Mouse (Mus musculus) midbrain, embryonic 14.5 days (tissue): ENCODE measurements around the gene Fbxl13. TPM values are rescaled to one million over a fixed set of nuclear protein-coding genes. Genes with fewer than 3 reads are reported as not detected.

Experiments used
- ATAC-seq: fragments of 200-750 bp; cut with Nextera tagmentation; 2 replicates; pipeline ENCODE4 v1.8.0; 2017; ENCODE audit warnings: moderate number of reproducible peaks, moderate library complexity; ENCODE audit not compliant: low FRiP score, low TSS enrichment
- DNase-seq: peaks from one replicate; pipeline ENCODE4 v3.0.0-alpha.2; 2015
- H3K27ac ChIP-seq: fragments of 300-500 bp; sonication (generic); replicated peaks from 2 replicates; pipeline ENCODE4 v1.5.1; 2014; ENCODE audit warnings: mild to moderate bottlenecking, low read depth, low read length, moderate library complexity
- H3K27me3 ChIP-seq: fragments of 300-500 bp; sonication (generic); 2 replicates; pipeline ENCODE4 v1.6.1; 2014; ENCODE audit warnings: low read length, control low read depth, mixed read lengths; ENCODE audit not compliant: control insufficient read depth, insufficient read depth
- H3K36me3 ChIP-seq: fragments of 300-500 bp; sonication (generic); 2 replicates; pipeline ENCODE4 v1.6.1; 2014; ENCODE audit warnings: low read length, control low read depth; ENCODE audit not compliant: control insufficient read depth, insufficient read depth
- H3K4me1 ChIP-seq: fragments of 300-500 bp; sonication (generic); 2 replicates; pipeline ENCODE4 v1.6.1; 2014; ENCODE audit warnings: mild to moderate bottlenecking, antibody characterized with exemption, low read length, control low read depth; ENCODE audit not compliant: control insufficient read depth, insufficient read depth
- H3K4me2 ChIP-seq: fragments of 300-500 bp; sonication (generic); 2 replicates; pipeline ENCODE4 v1.6.1; 2014; ENCODE audit warnings: mild to moderate bottlenecking, low read length, moderate library complexity
- H3K4me3 ChIP-seq: fragments of 300-500 bp; sonication (generic); replicated peaks from 2 replicates; pipeline ENCODE4 v1.5.1; 2014; ENCODE audit warnings: low read depth, low read length
- H3K9ac ChIP-seq: fragments of 300-500 bp; sonication (generic); replicated peaks from 2 replicates; pipeline ENCODE4 v1.6.1; 2014; ENCODE audit warnings: mild to moderate bottlenecking, low read length, moderate library complexity
- H3K9me3 ChIP-seq: fragments of 300-500 bp; sonication (generic); 2 replicates; pipeline ENCODE4 v1.6.1; 2016; ENCODE audit warnings: low read length, control low read depth, mixed read lengths; ENCODE audit not compliant: control insufficient read depth
- WGBS: fragments of 180-500 bp; shearing (Covaris S2); extraction: QIAGEN DNeasy Blood & Tissue Kit; methylation state at CpG from one replicate; pipeline ENCODE4 v1.1.7; 2014; 5-methylcytosine and 5-hydroxymethylcytosine counted together
- polyA plus RNA-seq: library from polyadenylated mRNA; unstranded; fragments of >200 nt; fragmentation: Nextera tagmentation; extraction: Ambion mirVana; gene quantifications from 2 replicates; pipeline ENCODE4 v1.2.1, GENCODE M21; 2014

Fbxl13 gene
- polyA plus RNA-seq, 1 experiment from 2014 or later = 0.09 TPM

GRCm38 (mm10) chr5:21554732-21555131, 90.7 kb downstream of the Fbxl13 start:
- Histone ChIP-seq H3K9ac (no peak overlapping the region), H3K4me2 (no peak overlapping the region), H3K9me3 (no peaks in the 10 kb centered on the region), H3K4me1 (no peaks in the 10 kb centered on the region), H3K4me3 (no peak overlapping the region), H3K36me3 (no peaks in the 10 kb centered on the region), H3K27ac (no peak overlapping the region), H3K27me3 (no peaks in the 10 kb centered on the region)
- ATAC-seq = no peak
- DNase-seq = no peak
- WGBS = 80% methylated on average over 1 of the region's 1 CpGs

DNA sequence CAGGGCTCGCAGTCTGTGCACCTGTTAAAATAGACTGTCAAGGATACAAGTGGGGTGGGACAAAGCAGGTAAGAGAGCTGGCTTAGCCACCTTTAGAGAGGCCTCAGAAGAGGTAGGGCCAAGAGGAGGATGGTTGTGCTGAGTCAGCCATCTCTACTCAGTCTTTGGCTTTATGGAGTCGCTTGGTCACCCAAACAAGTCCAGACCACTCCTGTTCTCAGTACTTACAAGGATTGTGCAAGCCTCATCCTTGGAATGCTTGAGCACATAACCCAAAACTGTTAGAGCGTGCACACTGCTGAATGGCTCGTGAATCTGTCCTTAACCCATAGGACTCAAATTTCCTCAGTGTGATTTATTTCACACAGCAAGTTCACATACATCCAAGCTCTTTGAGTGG, 91.7 kb downstream of the Fbxl13 start:
- no peaks in the 10 kb centered on the region for H3K9me3 ChIP-seq
- no peak overlapping the region for H3K27ac ChIP-seq
- DNase-seq = no peak
- no peaks in the 10 kb centered on the region for H3K27me3 ChIP-seq
- no peak for ATAC-seq
- no peak overlapping the region for H3K9ac ChIP-seq
- no peak overlapping the region for H3K4me2 ChIP-seq
- WGBS = 80% methylated on average over 4 of the region's 4 CpGs
- no peaks in the 10 kb centered on the region for H3K36me3 ChIP-seq
- H3K4me3 ChIP-seq = no peak overlapping the region
- no peaks in the 10 kb centered on the region for H3K4me1 ChIP-seq

DNA sequence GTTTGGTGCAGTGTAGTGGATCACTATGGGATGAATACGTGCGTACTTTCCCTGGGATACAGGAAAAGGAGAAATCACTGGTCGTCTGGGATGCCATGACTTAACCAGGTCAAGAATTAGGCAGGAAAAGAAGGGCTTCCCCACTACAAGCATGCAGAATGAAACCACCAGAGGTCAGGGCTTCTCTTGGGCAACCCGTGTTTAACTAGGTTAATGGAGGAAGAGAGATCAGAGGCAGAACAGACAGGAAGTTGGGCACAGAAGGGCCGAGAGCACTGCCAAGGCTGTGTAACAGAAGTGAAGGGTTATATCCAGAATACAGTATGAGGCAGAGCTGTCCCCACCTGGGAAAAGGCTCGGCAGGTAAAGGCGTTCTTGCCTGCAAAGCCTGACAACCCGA, 98.4 kb downstream of the Fbxl13 start:
- Histone ChIP-seq H3K9ac (no peak overlapping the region), H3K27ac (no peak overlapping the region), H3K9me3 (no peaks in the 10 kb centered on the region), H3K36me3 (no peaks in the 10 kb centered on the region), H3K4me2 (no peak overlapping the region), H3K27me3 (no peaks in the 10 kb centered on the region), H3K4me1 (no peaks in the 10 kb centered on the region), H3K4me3 (no peak overlapping the region)
- ATAC-seq = no peak
- 89% methylated on average over 8 of the region's 8 CpGs for WGBS
- no peak for DNase-seq

DNA sequence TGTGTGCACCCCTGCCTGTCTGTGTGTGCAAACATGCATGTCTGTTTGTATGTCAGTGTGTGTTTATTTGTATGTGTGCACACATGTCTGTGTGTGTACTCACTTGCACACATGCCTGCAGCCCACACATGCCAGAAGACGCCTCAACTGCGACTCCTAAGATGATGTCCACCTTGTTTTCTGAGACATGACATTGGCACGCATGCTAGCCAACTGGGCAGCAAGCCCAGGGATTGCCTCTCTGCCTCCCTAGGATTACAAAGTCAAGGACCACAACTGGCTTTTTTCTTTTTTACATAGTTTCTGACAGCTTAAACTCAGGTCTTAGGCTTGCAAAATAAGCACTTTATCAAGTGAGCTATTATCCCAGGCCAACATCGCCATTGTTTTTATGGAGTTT, 99.6 kb downstream of the Fbxl13 start:
- Histone ChIP-seq H3K9ac (no peak overlapping the region), H3K4me2 (no peak overlapping the region), H3K4me1 (no peaks in the 10 kb centered on the region), H3K27me3 (no peaks in the 10 kb centered on the region), H3K4me3 (no peak overlapping the region), H3K36me3 (no peaks in the 10 kb centered on the region), H3K27ac (no peak overlapping the region), H3K9me3 (no peaks in the 10 kb centered on the region)
- no peak for ATAC-seq
- no peak for DNase-seq
- WGBS = 80% methylated on average over 4 of the region's 4 CpGs

- no peak for ATAC-seq
- no peaks in the 10 kb centered on the region for H3K27me3 ChIP-seq
- H3K4me3 ChIP-seq = no peak overlapping the region
- no peak for DNase-seq
- no peak overlapping the region for H3K4me2 ChIP-seq
- H3K4me1 ChIP-seq = no peaks in the 10 kb centered on the region
- no peaks in the 10 kb centered on the region for H3K9me3 ChIP-seq
- H3K9ac ChIP-seq = no peak overlapping the region
- H3K36me3 ChIP-seq = no peaks in the 10 kb centered on the region
- H3K27ac ChIP-seq = no peak overlapping the region
These were observed 100.2 kb downstream of the Fbxl13 start for GRCm38 (mm10) chr5:21545227-21545626.

DNA sequence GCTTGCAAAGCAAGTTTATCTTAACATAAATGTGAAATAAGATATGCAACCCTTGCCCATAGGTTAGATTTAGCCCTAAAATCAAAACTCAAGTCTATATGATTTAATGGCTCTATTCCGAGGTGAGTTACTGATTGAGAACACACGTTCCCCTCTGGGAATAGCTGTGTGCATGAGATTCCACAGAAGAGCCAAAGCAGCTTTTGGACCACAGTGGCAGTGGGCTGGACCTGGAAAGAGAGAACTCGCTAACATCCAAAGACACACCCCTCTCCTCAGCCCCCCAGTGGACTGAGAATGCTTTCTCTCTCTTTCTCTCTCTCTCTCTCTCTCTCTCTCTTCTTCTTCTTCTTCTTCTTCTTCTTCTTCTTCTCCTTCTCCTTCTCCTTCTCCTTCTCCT, 100.6 kb downstream of the Fbxl13 start:
- Histone ChIP-seq H3K27me3 (no peaks in the 10 kb centered on the region), H3K9me3 (no peaks in the 10 kb centered on the region), H3K9ac (no peak overlapping the region), H3K36me3 (no peaks in the 10 kb centered on the region), H3K4me1 (no peaks in the 10 kb centered on the region), H3K4me2 (no peak overlapping the region), H3K27ac (no peak overlapping the region), H3K4me3 (no peak overlapping the region)
- ATAC-seq = no peak
- DNase-seq = no peak
- WGBS = 83% methylated on average over 3 of the region's 3 CpGs

GRCm38 (mm10) chr5:21543409-21544201, 101.8 kb downstream of the Fbxl13 start, which contains the start of gene Lrrc17:
Gene Lrrc17, plus strand, starts transcription at chr5:21543559.
- Histone ChIP-seq H3K27me3 (no peaks in the 10 kb centered on the region), H3K36me3 (no peaks in the 10 kb centered on the region), H3K4me3 (no peak within 1 kb of the TSS), H3K27ac (no peak within 1 kb of the TSS), H3K4me2 (no peak within 1 kb of the TSS), H3K9me3 (no peaks in the 10 kb centered on the region), H3K9ac (no peak within 1 kb of the TSS), H3K4me1 (no peaks in the 10 kb centered on the region)
- WGBS = 59% methylated on average over 17 of the region's 17 CpGs
- no peak for ATAC-seq
- DNase-seq = peak; percentile 38

DNA sequence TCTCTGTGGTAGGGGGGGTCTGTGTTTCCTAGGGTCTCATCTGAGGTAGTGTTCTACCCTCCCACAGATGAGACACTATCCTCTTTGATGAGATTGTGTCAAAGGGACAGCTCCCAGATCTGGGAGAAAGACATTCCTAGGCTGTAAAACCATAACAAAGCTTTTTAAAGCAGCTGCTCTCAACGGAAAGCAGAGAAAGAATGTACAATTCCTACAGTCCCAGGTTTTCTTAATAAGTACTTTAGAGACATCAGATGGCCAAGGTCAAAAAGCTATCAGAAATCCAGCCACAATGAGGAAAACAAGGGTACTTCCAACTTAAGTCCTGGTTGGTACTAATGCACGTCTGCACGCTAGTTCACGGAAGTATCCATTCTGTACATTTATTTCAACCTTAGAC, 103.2 kb downstream of the Fbxl13 start:
- no peak for ATAC-seq
- no peaks in the 10 kb centered on the region for H3K36me3 ChIP-seq
- H3K9me3 ChIP-seq = no peaks in the 10 kb centered on the region
- H3K27ac ChIP-seq = no peak overlapping the region
- no peak overlapping the region for H3K9ac ChIP-seq
- no peak overlapping the region for H3K4me2 ChIP-seq
- WGBS = 78% methylated on average over 4 of the region's 4 CpGs
- no peak for DNase-seq
- H3K27me3 ChIP-seq = no peaks in the 10 kb centered on the region
- no peaks in the 10 kb centered on the region for H3K4me1 ChIP-seq
- H3K4me3 ChIP-seq = no peak overlapping the region

DNA sequence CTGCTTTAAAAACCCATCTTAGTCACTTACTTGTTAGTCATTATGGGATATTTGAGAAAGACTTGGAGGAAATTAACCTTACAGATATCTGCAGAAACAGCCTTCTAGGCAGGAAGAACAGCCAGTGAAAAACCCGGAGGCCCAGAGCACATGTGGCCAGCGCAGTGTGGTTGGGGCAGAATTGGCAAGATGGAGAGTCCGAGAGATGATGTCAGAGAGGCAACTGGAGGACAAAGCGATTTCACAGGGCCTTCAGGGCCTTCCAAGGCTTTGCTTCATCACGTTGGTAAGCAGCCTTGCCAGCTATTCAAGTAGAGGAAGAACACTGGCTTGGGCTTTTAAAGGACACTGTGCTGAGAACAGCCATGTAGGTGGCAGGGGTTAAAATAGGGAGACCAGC, 112.5 kb downstream of the Fbxl13 start:
- Histone ChIP-seq H3K4me3 (no peak overlapping the region), H3K4me1 (no peaks in the 10 kb centered on the region), H3K36me3 (no peaks in the 10 kb centered on the region), H3K27me3 (no peaks in the 10 kb centered on the region), H3K9ac (no peak overlapping the region), H3K9me3 (0 out of 2 replicates have a peak, but pooled peaks cover 4% of the 10 kb centered on the region), H3K4me2 (no peak overlapping the region), H3K27ac (no peak overlapping the region)
- ATAC-seq (no peak), DNase-seq (no peak)
- 90% methylated on average over 5 of the region's 5 CpGs for WGBS
